Mouse (Mus musculus) brown adipose tissue, adult 24 weeks (tissue): ENCODE data around the gene Anxa6. TPM values are rescaled to one million over a fixed set of nuclear protein-coding genes. Genes with fewer than 3 reads are reported as not detected.

Source experiments
- H3K27ac ChIP-seq: fragments of 200-500 bp; replicated peaks from 2 replicates; pipeline ENCODE4 v1.5.1; 2012; ENCODE audit warnings: low read depth, mild to moderate bottlenecking, low read length
- H3K4me1 ChIP-seq: fragments of 200-500 bp; 2 replicates; pipeline ENCODE4 v1.6.1; 2012; ENCODE audit warnings: low read length, mixed read lengths; ENCODE audit not compliant: control insufficient read depth, insufficient read depth, insufficient read length
- H3K4me3 ChIP-seq: fragments of 200-500 bp; 2 replicates; pipeline ENCODE4 v1.5.1; 2012; ENCODE audit warnings: low read depth, mild to moderate bottlenecking, low read length, moderate library complexity; ENCODE audit not compliant: insufficient read depth
- polyA plus RNA-seq: library from polyadenylated mRNA; stranded (reverse); fragments of >200 nt; gene quantifications from 2 replicates; pipeline ENCODE4 v1.2.4, GENCODE M21; 2012; ENCODE audit not compliant: missing spikeins, insufficient read depth, insufficient read length

Gene Anxa6
- 212 and 213 TPM in 2 replicates for polyA plus RNA-seq

GRCm38 (mm10) chr11:55033040-55033660 is at the start of gene Anxa6:
Gene Anxa6, minus strand, starts transcription at chr11:55033445.
- Histone ChIP-seq H3K27ac (peak within 1 kb of the TSS; percentile 76), H3K4me3 (peak within 1 kb of the TSS; percentile 96), H3K4me1 (peaks cover 21% of the 10 kb centered on the region)

- Histone ChIP-seq H3K4me1 (peaks cover 15% of the 10 kb centered on the region; the same call in 1 of the 2 replicates), H3K27ac (no peak overlapping the region), H3K4me3 (no peak overlapping the region)
Observed at GRCm38 (mm10) chr11:55081206-55081605, 48.0 kb upstream of the Anxa6 start.

- H3K4me1 ChIP-seq: peaks cover 25% of the 10 kb centered on the region; the same call in 1 of the 2 replicates
- no peak overlapping the region for H3K4me3 ChIP-seq
- H3K27ac ChIP-seq: peak overlapping the region; percentile 86; the same call in 1 of the 2 replicates
Observed at GRCm38 (mm10) chr11:55079180-55079579, 45.9 kb upstream of the Anxa6 start.

- H3K4me1 ChIP-seq: peaks cover 27% of the 10 kb centered on the region; the same call in 1 of the 2 replicates
- H3K27ac ChIP-seq: peak overlapping the region; percentile 86
- H3K4me3 ChIP-seq: peak overlapping the region; percentile 55; the same call in 1 of the 2 replicates
Observed at GRCm38 (mm10) chr11:55078502-55078901, 45.3 kb upstream of the Anxa6 start.

- peaks cover 35% of the 10 kb centered on the region for H3K4me1 ChIP-seq
- H3K27ac ChIP-seq: peak within 1 kb of the TSS; percentile 86
- peak within 1 kb of the TSS; percentile 55 for H3K4me3 ChIP-seq
Observed at GRCm38 (mm10) chr11:55077331-55078231, 44.3 kb upstream of the Anxa6 start, which contains the start of gene Ccdc69. Gene Ccdc69, minus strand, starts transcription at chr11:55078131.

GRCm38 (mm10) chr11:55076234-55076633 is 43.0 kb upstream of the Anxa6 start:
- H3K4me3 ChIP-seq: peak overlapping the region; percentile 0; the same call in 1 of the 2 replicates
- H3K27ac ChIP-seq: peak overlapping the region; percentile 81
- H3K4me1 ChIP-seq: peaks cover 35% of the 10 kb centered on the region

GRCm38 (mm10) chr11:55075602-55076001 is 42.4 kb upstream of the Anxa6 start:
- Histone ChIP-seq H3K4me1 (peaks cover 35% of the 10 kb centered on the region), H3K27ac (peak overlapping the region; percentile 53), H3K4me3 (no peak overlapping the region)

- Histone ChIP-seq H3K4me1 (peaks cover 28% of the 10 kb centered on the region), H3K4me3 (no peak overlapping the region), H3K27ac (peak overlapping the region; percentile 62)
Observed at GRCm38 (mm10) chr11:55073191-55073590, 39.9 kb upstream of the Anxa6 start.

GRCm38 (mm10) chr11:55072467-55072866 is 39.2 kb upstream of the Anxa6 start:
- Histone ChIP-seq H3K4me1 (peaks cover 26% of the 10 kb centered on the region), H3K27ac (peak overlapping the region; percentile 0; the same call in 1 of the 2 replicates), H3K4me3 (no peak overlapping the region)

GRCm38 (mm10) chr11:55071344-55071743 is 38.1 kb upstream of the Anxa6 start:
- no peak overlapping the region for H3K4me3 ChIP-seq
- no peak overlapping the region for H3K27ac ChIP-seq
- H3K4me1 ChIP-seq: peaks cover 22% of the 10 kb centered on the region

GRCm38 (mm10) chr11:55069023-55069422 is 35.8 kb upstream of the Anxa6 start:
- peaks cover 10% of the 10 kb centered on the region for H3K4me1 ChIP-seq
- no peak overlapping the region for H3K4me3 ChIP-seq
- H3K27ac ChIP-seq: peak overlapping the region; percentile 29; the same call in 1 of the 2 replicates

GRCm38 (mm10) chr11:55066921-55067320 is 33.7 kb upstream of the Anxa6 start:
- H3K4me1 ChIP-seq: peaks cover 12% of the 10 kb centered on the region
- H3K4me3 ChIP-seq: no peak overlapping the region
- no peak overlapping the region for H3K27ac ChIP-seq

GRCm38 (mm10) chr11:55062856-55063255 is 29.6 kb upstream of the Anxa6 start:
- Histone ChIP-seq H3K4me1 (peaks cover 29% of the 10 kb centered on the region), H3K27ac (peak overlapping the region; percentile 95), H3K4me3 (no peak overlapping the region)

- Histone ChIP-seq H3K4me1 (peaks cover 29% of the 10 kb centered on the region), H3K4me3 (no peak overlapping the region), H3K27ac (peak overlapping the region; percentile 95)
Observed at GRCm38 (mm10) chr11:55060802-55061201, 27.6 kb upstream of the Anxa6 start.

GRCm38 (mm10) chr11:55057511-55057910 is 24.3 kb upstream of the Anxa6 start:
- Histone ChIP-seq H3K4me3 (no peak overlapping the region), H3K4me1 (peaks cover 22% of the 10 kb centered on the region), H3K27ac (peak overlapping the region; percentile 62)
